Mouse (Mus musculus) A20 (cell line): ENCODE results near the gene Crcp.

Experiments used
- DNase-seq: peaks from one replicate; pipeline ENCODE4 v3.0.0-alpha.2; 2011; ENCODE audit warnings: low read depth, low spot score

The Crcp gene

DNA sequence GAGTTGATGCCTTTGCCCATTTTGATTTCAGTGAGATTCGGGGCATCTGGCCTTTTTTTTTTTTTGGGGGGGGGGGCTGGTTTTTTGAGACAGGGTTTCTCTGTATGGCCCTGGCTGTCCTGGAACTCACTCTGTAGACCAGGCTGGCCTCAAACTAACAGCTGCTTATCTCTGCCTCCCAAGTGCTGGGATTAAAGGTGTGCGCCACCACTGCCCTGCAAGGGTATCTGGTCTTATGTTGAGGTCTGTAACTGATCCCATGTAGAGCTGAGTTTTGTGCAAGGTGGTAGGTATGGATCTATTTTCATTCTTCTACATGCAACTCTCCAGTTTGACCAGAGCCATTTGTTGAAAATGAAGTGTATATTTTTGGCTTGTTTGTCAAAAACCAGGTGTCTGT, 27.2 kb downstream of the Crcp start:
- no peak for DNase-seq

DNA sequence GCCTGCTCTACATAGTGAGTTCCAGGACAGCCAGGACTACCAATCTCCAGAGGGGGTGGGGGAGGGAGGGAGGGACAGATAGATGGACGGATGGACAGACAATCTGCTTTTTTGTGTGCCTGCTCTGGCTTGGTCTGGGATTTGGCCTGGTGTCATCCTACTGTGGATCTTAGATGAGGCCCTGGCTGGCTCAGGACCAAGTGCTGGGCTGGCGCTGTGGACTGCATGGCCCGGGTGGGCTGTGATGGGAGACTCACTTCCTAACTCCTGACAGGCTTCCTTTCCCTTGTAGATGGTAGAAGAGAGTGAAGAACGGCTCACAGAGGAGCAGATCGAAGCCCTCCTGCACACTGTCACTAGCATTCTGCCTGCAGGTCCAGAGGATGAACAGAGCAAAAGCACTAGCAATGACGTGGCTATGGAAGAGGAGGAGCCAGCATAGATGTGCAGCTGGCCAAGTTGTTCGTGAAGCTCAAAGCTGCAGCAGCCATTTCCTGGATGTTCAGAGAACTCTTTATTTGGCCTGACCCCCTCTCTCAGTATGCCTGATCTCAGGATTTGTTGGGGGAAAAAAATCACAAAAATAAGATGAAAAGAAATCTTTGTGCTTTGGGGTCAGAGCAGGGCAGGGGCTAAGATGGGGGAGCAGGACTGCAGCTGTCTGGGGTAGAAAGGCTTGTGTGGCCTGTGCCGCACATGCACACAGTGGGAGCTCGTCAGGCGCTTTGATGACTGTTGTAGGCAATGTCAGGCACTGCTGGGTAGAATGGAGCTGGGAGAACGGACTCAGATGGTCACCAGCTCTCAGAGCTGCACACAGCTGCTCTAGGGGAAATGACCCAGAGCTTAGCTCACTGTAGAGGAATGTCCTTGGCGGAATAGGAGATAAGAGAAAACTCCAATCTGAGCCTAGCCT, 30.6 kb downstream of the Crcp start:
- DNase-seq: no peak

DNA sequence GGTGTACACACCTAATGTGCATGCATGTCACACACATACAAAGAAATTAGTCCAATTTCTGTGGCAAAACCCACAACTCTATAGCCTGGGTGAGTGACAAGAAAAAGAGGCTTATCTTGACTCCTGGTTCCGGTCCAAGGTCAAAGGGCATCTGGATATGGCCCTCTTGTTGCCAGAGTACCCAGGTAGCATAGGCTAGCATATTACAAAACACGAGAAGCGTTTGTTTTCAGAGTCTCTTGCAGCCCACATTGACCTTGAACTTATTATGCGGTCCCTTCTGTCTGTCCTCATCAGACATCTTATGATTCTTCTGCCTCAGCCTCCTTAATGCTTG, 31.2 kb downstream of the Crcp start:
- DNase-seq: no peak

DNA sequence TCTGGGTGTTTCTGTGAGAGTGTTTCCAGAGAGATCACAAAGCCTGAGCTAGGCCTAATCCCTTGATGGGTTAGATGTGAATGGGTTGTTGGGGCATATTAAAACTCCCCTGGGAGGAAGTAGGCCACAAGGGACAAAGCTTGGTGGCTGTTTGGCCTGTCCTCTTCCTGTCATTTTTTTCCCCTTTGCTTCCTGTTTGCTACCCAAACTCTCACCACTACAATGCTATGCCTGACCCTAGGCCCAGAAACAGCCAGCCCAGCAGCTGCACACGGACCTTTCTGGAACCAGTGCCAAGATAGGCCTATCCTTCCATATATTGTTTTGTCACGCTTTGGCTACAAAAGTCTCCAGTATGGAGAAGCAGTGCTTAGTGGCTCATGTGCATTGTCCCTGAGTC, 33.0 kb downstream of the Crcp start:
- peak; percentile 55 for DNase-seq

DNA sequence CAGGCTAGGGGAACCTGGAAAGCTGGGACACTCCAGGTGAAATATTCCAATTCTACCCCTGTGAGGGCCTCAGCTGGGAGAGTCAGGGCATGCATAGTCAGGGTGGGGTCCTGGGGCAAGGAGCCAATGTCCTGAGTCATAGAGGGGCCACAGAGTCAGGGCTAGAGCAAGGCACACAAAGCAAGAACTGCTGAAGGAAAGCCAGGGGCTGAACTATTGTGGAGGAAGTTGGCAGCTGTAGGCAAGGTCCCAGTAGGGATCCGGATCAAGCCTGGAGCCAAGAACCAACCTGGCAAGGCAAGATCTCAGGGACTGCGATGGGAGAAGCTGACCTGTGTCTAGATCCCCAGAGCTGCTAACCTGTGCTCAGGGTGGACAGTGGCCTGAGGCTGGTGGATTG, 34.7 kb downstream of the Crcp start:
- no peak for DNase-seq

DNA sequence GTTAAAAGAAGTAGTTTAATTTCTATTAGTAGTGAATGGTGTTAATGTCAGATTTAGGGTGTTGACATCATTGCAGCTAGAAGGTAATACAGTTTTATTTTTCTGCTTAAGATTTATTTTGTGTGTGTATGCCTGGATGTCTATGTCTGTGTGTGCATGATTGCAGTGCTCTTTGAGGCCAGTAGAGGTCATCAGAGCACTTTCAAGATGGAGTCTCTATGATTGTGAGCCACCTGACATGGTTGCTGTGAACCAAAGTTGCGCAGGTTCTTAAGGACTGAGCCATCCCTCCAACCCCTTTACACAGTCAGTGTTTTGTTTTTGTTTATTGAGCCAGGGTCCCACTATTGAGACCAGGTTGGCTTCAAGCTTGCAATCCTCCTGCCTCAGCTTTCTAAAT, 36.5 kb downstream of the Crcp start:
- peak; percentile 68 for DNase-seq

DNA sequence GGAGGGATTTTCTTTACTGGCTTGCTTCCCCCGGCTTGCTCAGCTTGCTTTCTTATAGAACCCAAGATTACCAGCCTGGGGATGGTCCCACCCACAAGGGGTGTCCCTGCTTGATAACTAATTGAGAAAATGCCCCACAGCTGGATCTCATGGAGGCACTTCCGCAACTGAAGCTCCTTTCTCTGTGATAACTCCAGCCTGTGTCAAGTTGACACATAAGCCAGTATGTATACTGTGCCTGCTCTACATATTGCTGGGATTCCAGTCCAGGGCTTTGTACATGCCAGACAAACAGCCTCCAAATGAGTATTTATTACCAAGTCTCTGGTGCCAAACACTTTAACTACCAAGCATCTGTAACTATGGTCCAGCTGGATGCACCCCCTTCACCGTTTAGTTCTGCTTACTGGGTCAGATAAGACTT, 38.8 kb downstream of the Crcp start:
- DNase-seq: no peak

DNA sequence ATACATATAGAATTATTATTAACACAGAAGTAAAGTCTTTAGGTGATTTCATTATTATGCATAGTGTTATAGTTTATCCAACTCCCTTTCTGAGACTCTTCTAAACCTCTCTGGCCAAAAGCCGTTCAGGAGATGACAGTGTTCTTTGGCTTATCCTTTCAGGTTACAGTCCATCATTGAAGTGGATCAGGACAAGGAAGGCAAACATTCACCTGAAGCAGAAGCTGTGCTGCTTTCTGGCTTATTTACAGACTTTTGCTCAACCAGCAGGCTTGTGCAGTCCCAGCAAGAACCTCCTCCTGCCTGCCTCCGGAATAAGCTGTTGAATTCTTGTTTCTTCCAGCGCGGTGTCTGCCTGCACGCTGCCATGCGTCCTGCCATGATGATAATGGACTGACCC, 43.9 kb downstream of the Crcp start, which contains the start of gene Tpst1:
Gene Tpst1, plus strand, starts transcription at position 301 of the 400 bp plus-strand sequence.
- no peak for DNase-seq

DNA sequence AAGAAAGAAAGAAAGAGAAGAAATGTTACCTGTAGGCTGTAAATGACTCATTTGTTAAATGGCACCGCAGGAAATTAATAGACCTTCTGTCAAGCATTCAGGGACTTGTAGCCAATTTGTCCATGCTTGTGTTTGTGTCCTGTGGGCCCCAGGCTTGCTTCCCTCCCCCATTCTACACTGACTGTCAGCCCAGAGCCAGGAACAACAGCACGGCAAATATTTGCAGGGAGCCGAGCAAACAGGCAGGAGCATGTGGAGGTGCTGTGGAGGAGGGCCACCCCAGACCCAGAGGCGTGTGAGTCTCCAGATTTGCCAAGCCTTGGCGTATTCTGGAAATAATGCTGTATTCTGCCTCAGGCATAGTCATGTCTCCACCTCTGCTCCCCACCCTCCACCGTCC, 45.4 kb downstream of the Crcp start:
- DNase-seq: no peak

DNA sequence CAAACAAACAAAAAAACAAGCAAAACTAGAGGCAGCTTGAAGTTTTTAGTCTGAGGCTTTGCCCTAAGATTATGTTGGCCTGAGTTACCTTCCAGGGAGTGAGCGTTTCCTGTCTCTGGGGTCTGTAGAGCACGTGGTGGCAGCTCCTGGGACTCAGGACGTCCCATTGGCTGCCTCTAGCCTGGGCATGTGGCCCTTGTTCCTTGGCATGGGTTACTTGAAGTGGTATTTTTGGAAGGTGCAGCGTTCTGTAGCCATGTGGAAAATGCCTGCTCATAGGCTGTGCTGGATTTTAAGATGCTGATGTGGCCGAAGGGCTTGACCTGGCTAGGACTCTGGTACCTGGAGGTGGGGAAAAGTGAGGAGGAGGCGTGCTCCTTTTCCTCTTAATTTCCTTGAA, 47.3 kb downstream of the Crcp start:
- no peak for DNase-seq

DNA sequence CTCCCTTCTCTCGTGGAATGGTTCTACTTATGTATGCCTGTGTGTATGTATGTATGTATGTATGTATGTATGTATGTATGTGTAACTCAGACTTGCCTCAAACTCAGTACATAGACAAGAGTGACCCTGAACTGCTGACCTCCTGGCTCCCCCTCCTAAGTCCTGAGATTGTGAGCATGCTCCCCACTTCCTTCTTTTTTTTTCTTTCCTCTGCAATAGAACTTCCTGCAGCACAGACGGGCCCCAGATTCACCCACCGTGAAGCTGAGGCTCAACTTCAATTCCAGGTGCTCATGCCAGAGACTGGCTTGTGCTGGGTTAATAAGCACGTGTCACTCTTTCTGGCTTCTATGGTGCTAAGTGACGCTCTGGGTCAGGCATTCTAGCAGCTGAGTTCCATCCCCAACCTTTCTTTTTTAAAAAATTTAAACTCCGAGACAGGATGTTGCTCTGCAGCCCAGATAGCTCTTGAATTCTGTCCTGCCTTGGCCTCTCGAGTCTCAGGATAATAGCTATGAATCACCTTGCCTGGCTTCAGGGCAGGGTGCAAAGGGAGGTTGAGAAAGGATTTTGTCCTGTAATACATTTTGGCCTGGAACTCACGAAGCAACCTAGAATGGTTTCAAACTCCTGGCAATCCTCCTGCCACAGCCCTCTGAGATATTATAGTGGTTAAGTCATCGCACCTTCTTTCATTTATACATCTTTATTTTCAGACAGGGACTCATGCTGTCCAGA, 49.2 kb downstream of the Crcp start:
- DNase-seq: peak; percentile 68

DNA sequence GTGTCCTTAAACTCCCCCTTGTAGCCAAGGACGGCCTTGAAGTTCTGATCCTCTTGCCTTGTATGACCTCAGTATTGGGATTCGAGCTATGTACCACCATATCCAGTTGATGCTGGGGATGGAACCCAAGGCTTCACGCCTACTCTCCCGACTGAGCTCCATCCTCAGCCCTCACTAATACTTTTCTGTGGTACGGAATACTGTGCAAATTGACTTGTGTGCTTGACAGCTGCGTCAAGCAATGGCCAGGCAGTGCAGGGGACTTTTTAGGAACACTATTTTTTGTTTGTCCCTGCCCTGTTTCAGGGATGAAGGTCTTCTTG, 49.7 kb downstream of the Crcp start:
- no peak for DNase-seq

DNA sequence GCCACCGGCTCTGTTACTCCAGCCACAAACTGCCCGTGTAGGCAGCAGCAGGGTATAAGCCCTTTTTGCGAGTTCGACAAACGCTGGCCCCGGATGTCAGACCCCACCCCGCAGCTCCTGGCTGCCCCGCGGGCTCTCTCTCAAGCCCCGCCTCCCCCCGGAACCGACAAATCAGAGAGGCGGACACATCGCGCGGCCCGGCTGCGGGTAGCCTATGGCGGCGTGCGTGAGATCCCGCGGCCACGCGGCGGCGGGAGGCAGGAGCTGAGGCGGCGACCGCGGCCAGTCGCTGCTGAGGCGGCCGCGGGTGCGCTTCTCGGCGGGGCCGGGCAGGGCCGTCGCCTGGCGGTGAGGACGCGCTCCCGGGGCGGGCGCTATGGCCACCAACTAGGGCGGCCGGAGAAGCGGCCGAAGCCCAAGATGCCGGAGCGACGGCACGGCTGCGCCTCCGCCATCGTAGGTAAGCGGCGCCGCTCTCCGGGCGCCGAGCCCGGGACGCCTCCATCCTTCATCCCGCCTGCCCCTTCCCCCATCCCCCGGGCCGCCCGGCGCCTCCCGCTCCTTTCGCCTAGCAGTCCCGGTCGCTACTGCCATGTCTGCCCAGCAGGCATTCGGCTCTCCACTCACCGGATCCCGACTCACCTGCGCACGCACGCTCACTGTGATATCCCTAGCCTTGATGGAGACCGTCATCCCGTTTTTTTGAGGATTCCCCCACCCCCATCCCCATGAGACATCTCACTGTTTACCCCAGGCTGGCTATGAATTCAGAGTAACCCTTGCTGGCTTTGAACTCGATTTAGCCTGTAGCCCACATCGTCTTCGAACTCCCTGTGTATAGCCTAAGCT, 50.3 kb downstream of the Crcp start:
- DNase-seq: peak; percentile 95

DNA sequence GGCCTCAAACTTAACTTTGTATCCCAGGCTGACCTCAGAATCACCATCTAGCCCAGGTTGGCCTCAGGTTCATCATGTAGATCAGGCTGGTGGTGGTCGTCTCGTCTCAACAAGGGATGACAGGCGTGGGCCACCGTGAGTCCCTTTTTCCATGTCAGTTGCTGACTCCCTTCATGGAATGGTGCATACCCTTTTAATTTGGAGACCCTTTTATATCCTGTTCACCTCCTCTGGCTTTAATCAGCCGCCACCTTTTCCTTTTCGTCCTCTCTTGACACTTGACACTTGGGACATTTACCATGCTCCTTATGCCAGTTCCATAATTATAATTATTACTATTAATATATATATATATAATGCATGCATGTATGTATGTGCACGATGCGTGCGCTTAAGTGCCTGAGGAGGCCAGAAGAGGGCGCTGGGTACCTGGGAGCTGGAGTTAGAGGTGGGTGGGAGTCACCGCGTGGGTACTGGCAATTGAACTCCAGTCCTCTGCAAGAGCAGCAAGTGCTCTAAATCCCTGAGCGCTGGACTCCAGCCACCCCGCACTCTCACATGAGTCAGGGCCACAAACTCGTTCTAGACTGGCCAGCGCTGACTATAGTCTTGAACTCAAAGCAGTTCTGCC, 51.1 kb downstream of the Crcp start:
- peak; percentile 82 for DNase-seq

DNA sequence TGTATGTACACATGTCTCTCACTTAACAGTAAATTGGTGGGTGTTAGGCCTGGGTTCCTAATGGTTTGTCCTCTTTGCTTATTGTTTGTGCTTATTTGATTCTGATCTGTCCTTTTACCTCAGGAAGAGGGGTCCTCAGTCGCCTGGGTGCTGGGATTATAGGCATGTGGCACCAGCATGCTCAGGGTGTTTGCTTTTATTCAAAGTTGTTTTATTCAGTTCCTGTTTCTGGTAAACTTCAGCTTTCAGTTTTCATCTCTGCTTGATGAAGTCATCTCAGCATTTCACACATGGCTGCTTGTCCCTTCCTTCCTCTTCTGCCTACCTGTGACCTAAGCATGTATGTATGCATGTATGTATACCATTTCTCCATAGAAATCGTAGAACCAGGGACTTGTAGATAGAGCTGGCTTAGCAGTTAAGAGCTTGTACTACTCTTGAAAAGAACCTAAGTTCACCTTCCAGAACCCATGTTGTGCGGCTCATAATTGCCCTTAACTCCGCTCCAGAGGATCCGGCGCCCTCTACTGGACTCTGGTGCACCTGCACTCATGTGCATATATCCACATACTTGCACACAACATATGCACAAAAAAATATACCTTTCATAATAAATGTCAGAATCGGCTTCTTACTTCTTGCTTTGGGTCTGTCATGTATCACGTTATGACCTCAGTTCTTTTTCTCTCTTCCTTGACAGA, 52.2 kb downstream of the Crcp start:
- peak; percentile 88 for DNase-seq

DNA sequence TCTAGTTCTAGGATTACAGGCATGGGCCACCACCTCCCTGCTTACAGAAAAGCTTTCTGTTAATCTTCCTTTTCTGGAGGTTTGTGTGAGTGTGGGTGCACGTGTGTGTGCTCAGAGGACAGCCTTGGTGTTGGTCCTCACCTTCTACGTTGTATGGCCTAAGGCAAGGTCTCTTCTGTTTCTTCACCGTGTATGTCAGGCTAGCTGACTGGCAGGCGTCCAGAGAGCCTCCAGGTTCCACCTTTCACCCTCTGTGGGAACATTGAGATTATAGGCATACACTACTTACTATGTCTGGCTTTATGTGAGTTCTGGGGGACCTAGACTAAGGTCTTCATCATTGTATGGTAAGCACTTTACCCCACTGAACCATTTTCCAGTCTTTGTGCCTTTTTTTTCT, 53.3 kb downstream of the Crcp start:
- DNase-seq: no peak

DNA sequence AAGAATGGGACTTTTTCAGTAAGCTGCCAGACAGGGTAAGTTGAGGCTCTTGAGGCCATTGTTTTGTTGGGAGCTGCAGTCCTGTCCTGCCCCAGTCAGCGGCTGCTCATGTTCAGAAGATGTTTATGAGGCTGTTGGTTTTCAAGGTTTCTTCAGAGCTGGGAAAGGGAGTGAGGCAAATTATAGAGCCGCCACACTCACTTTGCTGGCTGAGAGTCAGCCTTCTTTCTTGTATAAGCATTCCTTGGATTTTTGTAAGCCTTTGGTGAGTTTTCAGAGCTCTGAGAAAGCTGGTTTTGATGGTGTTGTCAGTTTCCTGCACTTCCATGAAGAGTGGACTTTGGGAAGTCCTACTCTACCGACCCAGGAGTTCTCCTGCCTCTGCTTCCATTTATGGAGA, 55.2 kb downstream of the Crcp start:
- DNase-seq: no peak

DNA sequence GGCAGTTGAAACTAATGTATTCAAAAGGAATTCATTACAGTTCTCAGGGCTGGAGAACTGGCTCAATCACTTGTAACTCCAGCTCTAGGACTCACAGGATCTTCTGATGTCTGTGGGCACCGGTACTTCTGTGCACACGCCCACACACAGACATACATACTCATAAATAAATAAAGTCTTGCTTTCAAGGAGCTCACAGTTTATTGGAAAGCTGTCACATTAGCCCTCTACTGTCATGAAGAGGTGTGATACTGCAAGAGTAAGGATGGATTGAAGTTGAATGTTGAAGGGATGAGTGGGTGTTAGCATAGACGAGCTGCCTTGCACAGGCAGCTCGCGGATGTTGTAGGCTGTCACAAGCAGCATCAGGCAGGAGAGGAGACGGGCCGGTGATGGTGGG, 58.9 kb downstream of the Crcp start:
- DNase-seq: no peak

DNA sequence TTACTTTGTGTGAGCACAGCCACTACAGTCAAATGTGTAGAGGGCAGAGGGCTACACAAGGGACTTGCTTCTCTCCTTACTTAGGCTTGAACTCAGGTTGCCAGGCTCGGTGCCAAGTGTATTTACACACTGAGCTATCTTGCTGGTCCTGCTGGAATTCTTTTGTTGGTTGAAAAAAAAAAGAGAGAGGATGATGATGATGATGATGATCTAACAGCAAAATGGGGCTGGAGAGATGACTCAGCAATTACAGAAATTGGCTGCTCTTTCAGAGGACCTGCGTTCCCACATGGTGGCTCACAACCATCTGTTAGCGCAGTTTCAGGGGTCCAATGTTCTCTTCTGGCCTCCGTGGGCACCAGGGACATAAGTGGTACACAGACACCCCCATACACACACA, 59.5 kb downstream of the Crcp start:
- no peak for DNase-seq

DNA sequence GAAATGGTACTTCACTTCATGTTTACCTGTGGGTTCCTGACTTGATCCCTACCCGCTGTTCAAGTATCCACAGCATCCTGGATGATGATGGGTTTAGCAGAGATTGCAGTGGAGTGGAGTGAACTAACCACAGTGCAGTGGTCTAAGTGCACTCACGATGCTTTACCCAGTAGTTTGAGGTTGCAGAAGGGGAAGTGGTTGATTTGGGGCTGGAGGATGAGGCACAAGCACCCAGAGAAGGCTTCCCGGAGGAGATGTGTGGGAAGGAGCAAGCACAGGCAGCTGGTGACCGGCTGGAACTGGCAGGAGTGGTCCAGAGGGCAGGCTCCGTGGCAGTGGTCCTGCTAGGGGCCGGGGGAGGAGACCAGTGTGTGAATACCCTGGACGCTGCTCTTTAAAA, 60.1 kb downstream of the Crcp start:
- DNase-seq: peak; percentile 32
